Mouse (Mus musculus): Measurements from ENCODE around the gene Tm9sf3.

DNA sequence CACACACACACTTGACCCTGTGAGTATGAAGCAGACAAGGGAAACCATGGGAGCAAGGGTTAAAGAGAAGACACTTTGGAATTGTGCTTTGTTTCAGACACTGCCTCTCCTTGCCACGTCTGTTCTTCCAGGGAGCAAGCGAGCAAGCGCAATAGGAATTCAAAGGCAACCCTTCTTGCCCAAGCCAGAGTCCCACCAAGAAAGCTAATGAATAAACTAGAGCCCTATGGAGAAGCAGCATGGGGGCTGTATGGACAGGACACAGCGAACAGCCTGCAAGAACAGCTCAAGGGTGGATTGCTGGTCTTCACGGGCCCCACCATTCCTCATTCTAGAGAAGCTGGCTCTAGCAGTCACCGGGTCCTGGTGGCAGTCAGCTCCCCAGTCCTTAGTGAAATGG is 24.8 kb upstream of the Tm9sf3 start:
- TF ChIP-seq POLR2A (IDR thresholded peaks at IDR 0.05; ENCODE audit: borderline replicate concordance, insufficient read depth, low read length): no peak
- TF ChIP-seq CTCF (IDR thresholded peaks at IDR 0.05; ENCODE audit: borderline replicate concordance, insufficient read depth, low read depth, low read length): no peak
